Comparison of ENCODE assay signal across 15 mouse cellular contexts in genomic region chr17:24502208-24502607, GRCm38 (mm10). TPM values are rescaled to one million over a fixed set of nuclear protein-coding genes. Genes with fewer than 3 reads are reported as not detected.
A peak's percentile ranks its signal among the peaks of the same experiment; 100 is the strongest.
DNase-seq lines count a peak whose midpoint lies in the region; ATAC-seq and TF ChIP-seq lines count a peak whose summit lies in the region.
"Had no signal": no experiment of that assay in that cellular context is flagged by ENCODE, and none has a peak within 500 bp of the region (broad histone marks: within the 10 kb centered on the region; RNA-seq: fewer than 3 reads in every experiment).

No protein-coding gene starts in this region.

- no peak for TF ChIP-seq EP300 in heart, postnatal 0 days (IDR thresholded peaks at IDR 0.05; ENCODE audit: low read depth)
- TF ChIP-seq EP300 in lung, postnatal 0 days (IDR thresholded peaks at IDR 0.05), result no peak

- DNase-seq in heart, postnatal 0 days (ENCODE audit: low spot score), result no peak
- no peak for DNase-seq in heart, adult 18-20 months
- DNase-seq in lung, postnatal 0 days (ENCODE audit: low spot score), result no peak
- no peak for DNase-seq in lung, postnatal 25 days (ENCODE audit: low spot score)
- DNase-seq in R1 (ENCODE audit: low read depth, low spot score), result peak; percentile 69
- peak; percentile 33 for DNase-seq in retina, embryonic 14.5 days (ENCODE audit: low spot score)
- DNase-seq in cerebellum, adult 9-10 months, result no peak
- DNase-seq in left cerebral cortex, adult 18-20 months (ENCODE audit: low spot score in 2 of 2), result no peak
- DNase-seq: heart, postnatal 36 days; kidney, adult 8-10 months had no signal

- no peak for ATAC-seq in heart, postnatal 0 days (ENCODE audit: insufficient read depth, low read depth)
- ATAC-seq in lung, postnatal 0 days, result no peak
- ATAC-seq: activated CD4-positive, CD25-positive, alpha-beta regulatory T cell, adult 4 months; forebrain, embryonic 15.5 days had no signal

- H3K27me3 ChIP-seq in heart, postnatal 0 days (ENCODE audit: control insufficient read depth, insufficient read depth, low read length), result peaks cover 4% of the 10 kb centered on the region; the same call in 1 of the 2 replicates
- H3K27me3 ChIP-seq in lung, postnatal 0 days (replicated peaks; ENCODE audit: insufficient read depth, low read length), result no peaks in the 10 kb centered on the region
- H3K27me3 ChIP-seq: forebrain, embryonic 15.5 days; liver, embryonic 15.5 days had no signal

- H3K4me1 ChIP-seq in heart, postnatal 0 days (ENCODE audit: control insufficient read depth, insufficient read depth), result no peaks in the 10 kb centered on the region
- H3K4me1 ChIP-seq in lung, postnatal 0 days (ENCODE audit: insufficient read depth, low read depth, low read length), result no peaks in the 10 kb centered on the region
- H3K4me1 ChIP-seq: forebrain, embryonic 15.5 days had no signal

- no peak overlapping the region for H3K4me2 ChIP-seq in heart, postnatal 0 days (ENCODE audit: low read depth, low read length)
- no peak overlapping the region for H3K4me2 ChIP-seq in lung, postnatal 0 days (replicated peaks; ENCODE audit: low read depth, low read length)
- H3K4me2 ChIP-seq: forebrain, embryonic 15.5 days; liver, embryonic 15.5 days; midbrain, embryonic 12.5 days had no signal

- no peak overlapping the region for H3K9ac ChIP-seq in heart, postnatal 0 days (replicated peaks; ENCODE audit: low read depth, low read length)
- no peak overlapping the region for H3K9ac ChIP-seq in lung, postnatal 0 days (replicated peaks; ENCODE audit: low read depth)
- H3K9ac ChIP-seq: forebrain, embryonic 15.5 days; liver, embryonic 15.5 days; midbrain, embryonic 12.5 days had no signal

- WGBS in heart, postnatal 0 days, result 28% methylated on average over 11 of the region's 11 CpGs
- WGBS in lung, postnatal 0 days, result 37% methylated on average over 11 of the region's 11 CpGs

- no peak overlapping the region for H3K27ac ChIP-seq in heart, postnatal 0 days (ENCODE audit: low read depth)
- H3K27ac ChIP-seq in lung, postnatal 0 days (ENCODE audit: low read length), result no peak overlapping the region
- H3K27ac ChIP-seq: forebrain, embryonic 15.5 days; liver, embryonic 15.5 days; midbrain, embryonic 12.5 days had no signal

- H3K4me3 ChIP-seq in heart, postnatal 0 days (ENCODE audit: low read depth, low read length), result no peak overlapping the region
- no peak overlapping the region for H3K4me3 ChIP-seq in lung, postnatal 0 days (ENCODE audit: low read depth, low read length)
- H3K4me3 ChIP-seq: forebrain, embryonic 15.5 days; liver, embryonic 15.5 days; midbrain, embryonic 12.5 days had no signal

- no peaks in the 10 kb centered on the region for H3K9me3 ChIP-seq in heart, postnatal 0 days (replicated peaks; ENCODE audit: control insufficient read depth, low read length)
- H3K9me3 ChIP-seq in lung, postnatal 0 days (ENCODE audit: low read length), result no peaks in the 10 kb centered on the region
- H3K9me3 ChIP-seq: forebrain, embryonic 15.5 days; liver, embryonic 15.5 days; midbrain, embryonic 12.5 days had no signal

- no peaks in the 10 kb centered on the region for H3K36me3 ChIP-seq in heart, postnatal 0 days (replicated peaks; ENCODE audit: control insufficient read depth, insufficient read depth, low read length)
- no peaks in the 10 kb centered on the region for H3K36me3 ChIP-seq in lung, postnatal 0 days (ENCODE audit: insufficient read depth, low read length)
- H3K36me3 ChIP-seq: liver, embryonic 15.5 days had no signal

- peak; percentile 17; the same call in 1 of the 2 replicates for TF ChIP-seq CTCF in heart, postnatal 0 days (IDR thresholded peaks at IDR 0.05; ENCODE audit: low read depth)
- peak; percentile 52 for TF ChIP-seq CTCF in lung, postnatal 0 days (IDR thresholded peaks at IDR 0.05)

RNA-seq across cellular contexts. Expression of gene Caskin1, which starts 13.8 kb away (rescaled TPM):
- 0.11 TPM in 1 of 2 replicates, not detected in the other for total RNA-seq in heart, postnatal 0 days (2014; rRNA removed; ENCODE audit: low replicate concordance)
- 0.14 TPM in 2 replicates for polyA plus RNA-seq in heart, postnatal 0 days (2015; fragmentation: Nextera tagmentation; extraction: Ambion mirVana)
- total RNA-seq in heart, adult 18-20 months (2021), result under 1 TPM; 0.15 to 0.20 TPM
- 0.15 and 0.33 TPM in 2 replicates for polyA plus RNA-seq in lung, postnatal 0 days (2015; fragmentation: Nextera tagmentation; extraction: Ambion mirVana)
- total RNA-seq in left cerebral cortex, adult 18-20 months (2021), result 100 to 1,000 TPM; 123 to 129 TPM

RNA-seq across cellular contexts. Expression of gene Mlst8, which starts 23.3 kb away (rescaled TPM):
- 12.4 and 44.9 TPM in 2 replicates for total RNA-seq in heart, postnatal 0 days (2014; rRNA removed; ENCODE audit: low replicate concordance)
- 10.1 and 11.5 TPM in 2 replicates for polyA plus RNA-seq in heart, postnatal 0 days (2015; fragmentation: Nextera tagmentation; extraction: Ambion mirVana)
- 10 to 100 TPM in 1 of 2 experiments, 1 to 10 TPM in 1; 8.1 to 10.3 TPM for total RNA-seq in heart, adult 18-20 months (2021)
- polyA plus RNA-seq in lung, postnatal 0 days (2015; fragmentation: Nextera tagmentation; extraction: Ambion mirVana), result 13.0 and 14.4 TPM in 2 replicates
- total RNA-seq in left cerebral cortex, adult 18-20 months (2021), result 10 to 100 TPM; 34.9 to 35.3 TPM

RNA-seq across cellular contexts. Expression of gene Traf7, which starts 25.5 kb away (rescaled TPM):
- total RNA-seq in heart, postnatal 0 days (2014; rRNA removed; ENCODE audit: low replicate concordance), result 206 and 281 TPM in 2 replicates
- 46.0 and 48.9 TPM in 2 replicates for polyA plus RNA-seq in heart, postnatal 0 days (2015; fragmentation: Nextera tagmentation; extraction: Ambion mirVana)
- total RNA-seq in heart, adult 18-20 months (2021), result 10 to 100 TPM; 35.8 to 38.5 TPM
- polyA plus RNA-seq in lung, postnatal 0 days (2015; fragmentation: Nextera tagmentation; extraction: Ambion mirVana), result 65.3 and 66.8 TPM in 2 replicates
- total RNA-seq in left cerebral cortex, adult 18-20 months (2021), result 10 to 100 TPM; 64.2 to 83.9 TPM

RNA-seq across cellular contexts. Expression of gene Bricd5, which starts 28.5 kb away (rescaled TPM):
- not detected in 2 replicates for total RNA-seq in heart, postnatal 0 days (2014; rRNA removed; ENCODE audit: low replicate concordance)
- not detected in 2 replicates for polyA plus RNA-seq in heart, postnatal 0 days (2015; fragmentation: Nextera tagmentation; extraction: Ambion mirVana)
- not detected for total RNA-seq in heart, adult 18-20 months (2021)
- not detected in 2 replicates for polyA plus RNA-seq in lung, postnatal 0 days (2015; fragmentation: Nextera tagmentation; extraction: Ambion mirVana)
- 1 to 10 TPM; 2.0 to 2.1 TPM for total RNA-seq in left cerebral cortex, adult 18-20 months (2021)
- total RNA-seq: heart, postnatal 36 days had no signal
- polyA plus RNA-seq: activated CD4-positive, CD25-positive, alpha-beta regulatory T cell, adult 4 months; embryonic facial prominence, embryonic 11.5 days; forebrain, embryonic 15.5 days; liver, embryonic 15.5 days; midbrain, embryonic 12.5 days had no signal

RNA-seq across cellular contexts. Expression of gene Rab26, which starts 31.8 kb away (rescaled TPM):
- total RNA-seq in heart, postnatal 0 days (2014; rRNA removed; ENCODE audit: low replicate concordance), result 0.27 TPM in 1 of 2 replicates, not detected in the other
- 0.46 and 0.54 TPM in 2 replicates for polyA plus RNA-seq in heart, postnatal 0 days (2015; fragmentation: Nextera tagmentation; extraction: Ambion mirVana)
- not detected for total RNA-seq in heart, adult 18-20 months (2021)
- 1.2 and 1.3 TPM in 2 replicates for polyA plus RNA-seq in lung, postnatal 0 days (2015; fragmentation: Nextera tagmentation; extraction: Ambion mirVana)
- total RNA-seq in left cerebral cortex, adult 18-20 months (2021), result 10 to 100 TPM; 45.8 to 50.0 TPM
- total RNA-seq: heart, postnatal 36 days had no signal

Comparison
In these comparisons a context has a peak if more than half of its experiments do, and no peak if none do; other contexts are left out.
1. DNase-seq: peak in R1 (single experiment) and retina, embryonic 14.5 days (single experiment); none in heart, postnatal 0 days (single experiment), heart, adult 18-20 months (0 of 2), lung, postnatal 0 days (single experiment), lung, postnatal 25 days (single experiment), cerebellum, adult 9-10 months (single experiment) and left cerebral cortex, adult 18-20 months (0 of 2).
2. RNA of gene Caskin1, which starts 13.8 kb away (total RNA-seq): 123 to 129 TPM in left cerebral cortex, adult 18-20 months; 0.15 to 0.20 TPM in heart, adult 18-20 months and 0.11 TPM in heart, postnatal 0 days; every median in the first group is over 100 times any median in the second.